Mouse (Mus musculus) limb, embryonic 12.5 days (tissue): Measurements from ENCODE around the gene Camta1. TPM values are rescaled to one million over a fixed set of nuclear protein-coding genes. Genes with fewer than 3 reads are reported as not detected.
A peak's percentile ranks its signal among the peaks of the same experiment; 100 is the strongest.

Experiments
- ATAC-seq: fragments of 200-750 bp; cut with Nextera tagmentation; 2 replicates; pipeline ENCODE4 v1.8.0; 2017; ENCODE audit warnings: low read depth, moderate TSS enrichment; ENCODE audit not compliant: insufficient number of reproducible peaks, insufficient read depth, low FRiP score, low TSS enrichment
- H3K27ac ChIP-seq: fragments of 300-500 bp; sonication (generic); 2 replicates; pipeline ENCODE4 v1.5.1; 2016; ENCODE audit warnings: mild to moderate bottlenecking, moderate library complexity
- H3K27me3 ChIP-seq: fragments of 300-500 bp; sonication (generic); 2 replicates; pipeline ENCODE4 v1.6.1; 2016; ENCODE audit warnings: mild to moderate bottlenecking, moderate library complexity
- H3K36me3 ChIP-seq: fragments of 300-500 bp; sonication (generic); 2 replicates; pipeline ENCODE4 v1.6.1; 2016; ENCODE audit warnings: mild to moderate bottlenecking, moderate library complexity
- H3K4me1 ChIP-seq: fragments of 300-500 bp; sonication (generic); replicated peaks from 2 replicates; pipeline ENCODE4 v1.6.1; 2016
- H3K4me2 ChIP-seq: fragments of 300-500 bp; sonication (generic); 2 replicates; pipeline ENCODE4 v1.6.1; 2016; ENCODE audit warnings: mild to moderate bottlenecking, moderate library complexity
- H3K4me3 ChIP-seq: fragments of 300-500 bp; sonication (generic); replicated peaks from 2 replicates; pipeline ENCODE4 v1.5.1; 2016; ENCODE audit warnings: mild to moderate bottlenecking
- H3K9ac ChIP-seq: fragments of 300-500 bp; sonication (generic); replicated peaks from 2 replicates; pipeline ENCODE4 v1.6.1; 2016; ENCODE audit warnings: mild to moderate bottlenecking, moderate library complexity
- H3K9me3 ChIP-seq: fragments of 300-500 bp; sonication (generic); 2 replicates; pipeline ENCODE4 v1.6.1; 2016; ENCODE audit warnings: mild to moderate bottlenecking, moderate library complexity
- WGBS: fragments of 180-500 bp; shearing (Covaris S2); methylation state at CpG from one replicate; pipeline ENCODE4 v1.1.7; 2016; 5-methylcytosine and 5-hydroxymethylcytosine counted together
- polyA plus RNA-seq: library from polyadenylated mRNA; unstranded; fragments of >200 nt; fragmentation: Nextera tagmentation; extraction: Ambion mirVana; gene quantifications from 2 replicates; pipeline ENCODE4 v1.2.1, GENCODE M21; 2016

Gene Camta1
- polyA plus RNA-seq, 1 experiment from 2014 or later: 106 TPM

DNA sequence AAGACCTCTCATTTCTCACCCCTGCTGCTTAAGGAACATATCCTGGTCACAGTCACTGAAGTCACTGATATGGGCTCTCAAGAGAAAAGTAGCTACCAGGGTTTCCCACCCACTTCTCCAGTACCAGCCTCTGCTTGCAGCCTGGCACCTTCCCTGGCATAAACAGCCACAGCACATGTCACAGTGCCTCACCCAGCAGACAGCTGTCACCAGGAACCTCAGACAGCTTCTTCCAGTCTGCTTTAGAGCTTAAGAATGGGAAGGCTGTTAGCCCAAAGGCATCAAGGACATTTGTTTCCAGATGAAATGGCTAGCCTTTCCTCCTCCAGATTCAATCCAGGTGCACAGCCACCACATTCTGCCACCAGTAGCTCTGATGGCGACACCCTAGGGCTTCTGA is 697.4 kb downstream of the Camta1 start:
- peaks cover 48% of the 10 kb centered on the region for H3K27me3 ChIP-seq
- no peak overlapping the region for H3K4me3 ChIP-seq
- ATAC-seq: no peak
- no peak overlapping the region for H3K27ac ChIP-seq
- H3K4me1 ChIP-seq: no peaks in the 10 kb centered on the region
- WGBS: 58% methylated on average over 1 of the region's 1 CpGs
- no peak overlapping the region for H3K4me2 ChIP-seq
- H3K36me3 ChIP-seq: no peaks in the 10 kb centered on the region
- H3K9ac ChIP-seq: no peak overlapping the region
- no peaks in the 10 kb centered on the region for H3K9me3 ChIP-seq

DNA sequence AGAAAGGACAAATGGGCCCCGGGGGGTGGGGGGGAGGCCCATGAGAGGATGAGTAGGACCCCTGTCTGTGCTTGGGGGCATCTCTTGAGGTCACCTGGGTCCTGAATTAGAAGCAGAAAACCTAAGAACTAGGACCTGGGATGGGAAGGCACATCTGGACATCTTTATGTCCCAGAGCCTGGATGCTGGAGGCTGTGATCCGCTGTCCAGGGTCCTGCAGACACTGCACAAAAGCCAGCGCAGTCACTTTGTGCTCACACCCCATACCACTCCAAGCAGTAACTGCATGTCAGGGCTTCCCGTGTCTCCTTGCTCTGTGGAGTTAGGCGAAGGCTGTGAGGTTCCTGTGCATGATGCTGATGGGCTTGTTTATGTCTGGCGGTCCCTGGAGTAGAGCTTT is 699.8 kb downstream of the Camta1 start:
- Histone ChIP-seq H3K9ac (no peak overlapping the region), H3K36me3 (no peaks in the 10 kb centered on the region), H3K4me3 (no peak overlapping the region), H3K9me3 (no peaks in the 10 kb centered on the region), H3K27me3 (peaks cover 36% of the 10 kb centered on the region), H3K4me1 (no peaks in the 10 kb centered on the region), H3K27ac (no peak overlapping the region), H3K4me2 (no peak overlapping the region)
- ATAC-seq: 0 out of 2 replicates have a peak, but pooled peaks have one; percentile 35
- WGBS: 37% methylated on average over 6 of the region's 6 CpGs

DNA sequence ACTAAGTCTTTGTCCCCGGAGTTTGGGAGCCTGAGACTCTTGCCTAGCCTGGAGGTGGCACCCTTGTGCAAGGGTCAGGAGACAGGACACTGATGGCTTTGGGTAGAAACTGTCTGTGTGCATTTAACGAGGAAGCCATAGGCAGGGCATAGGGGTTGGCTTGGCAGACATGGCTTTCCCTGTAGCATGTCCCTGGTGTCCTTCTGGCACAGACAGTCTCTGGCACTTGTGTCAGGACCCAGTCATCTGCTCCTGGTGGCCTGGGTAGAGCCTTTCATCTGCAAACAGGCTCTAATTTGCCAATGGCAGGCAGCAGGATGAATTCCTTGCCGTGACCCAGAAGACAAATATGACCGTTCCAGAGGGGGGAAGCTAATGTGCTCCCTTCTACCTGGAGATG is 700.7 kb downstream of the Camta1 start:
- 67% methylated on average over 4 of the region's 4 CpGs for WGBS
- H3K4me1 ChIP-seq: no peaks in the 10 kb centered on the region

DNA sequence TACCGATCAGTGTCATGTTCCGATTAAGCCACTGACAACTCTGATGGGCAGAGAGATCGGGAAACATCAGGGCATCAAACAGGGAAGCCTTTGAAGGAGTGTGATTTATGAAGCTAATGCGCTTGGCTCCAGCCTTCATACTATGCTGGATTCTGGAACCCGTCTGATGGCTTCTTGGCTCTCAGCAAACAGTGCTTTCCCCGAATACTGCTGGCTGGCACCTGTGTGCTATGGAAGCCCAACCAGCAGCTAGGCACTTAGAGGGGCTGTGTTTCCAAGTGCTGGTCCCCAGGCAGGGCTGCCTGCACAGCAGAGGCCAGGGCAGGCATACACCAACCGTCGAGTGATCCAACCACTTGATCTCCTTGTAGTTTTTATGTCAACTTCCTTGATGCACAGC is 701.2 kb downstream of the Camta1 start:
- Histone ChIP-seq H3K4me2 (no peak overlapping the region), H3K9me3 (no peaks in the 10 kb centered on the region), H3K4me1 (no peaks in the 10 kb centered on the region), H3K4me3 (no peak overlapping the region), H3K36me3 (no peaks in the 10 kb centered on the region), H3K27me3 (peaks cover 37% of the 10 kb centered on the region), H3K27ac (no peak overlapping the region), H3K9ac (no peak overlapping the region)
- no peak for ATAC-seq
- 69% methylated on average over 8 of the region's 8 CpGs for WGBS

More for the DNA sequence above, 700.7 kb downstream of the Camta1 start:
- no peak overlapping the region for H3K4me2 ChIP-seq
- no peaks in the 10 kb centered on the region for H3K36me3 ChIP-seq
- peaks cover 37% of the 10 kb centered on the region for H3K27me3 ChIP-seq
- H3K4me3 ChIP-seq: no peak overlapping the region
- no peak overlapping the region for H3K27ac ChIP-seq
- H3K9me3 ChIP-seq: no peaks in the 10 kb centered on the region
- no peak for ATAC-seq
- H3K9ac ChIP-seq: no peak overlapping the region

DNA sequence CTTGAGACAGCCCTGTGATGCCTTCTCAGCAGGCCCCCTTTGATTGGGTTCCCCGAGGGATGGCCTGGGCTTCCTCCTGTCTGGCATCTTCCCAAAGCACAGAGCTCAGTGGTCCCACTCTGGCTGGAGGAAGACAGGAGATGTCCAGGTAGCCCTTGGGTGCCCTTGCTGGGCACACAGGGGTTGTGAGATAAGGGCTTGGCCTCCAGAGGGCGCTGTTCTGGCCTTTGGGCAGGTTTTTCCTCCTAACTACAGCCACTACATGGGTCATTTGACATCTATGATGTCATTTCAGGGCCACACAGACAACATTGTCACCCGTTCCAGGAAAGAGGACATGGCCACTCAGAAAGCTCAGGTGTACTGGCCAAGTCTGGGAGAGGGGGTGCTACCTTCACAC is 703.4 kb downstream of the Camta1 start:
- no peak overlapping the region for H3K9ac ChIP-seq
- H3K9me3 ChIP-seq: no peaks in the 10 kb centered on the region
- ATAC-seq: no peak
- H3K36me3 ChIP-seq: no peaks in the 10 kb centered on the region
- peaks cover 25% of the 10 kb centered on the region for H3K27me3 ChIP-seq
- no peak overlapping the region for H3K4me2 ChIP-seq
- no peaks in the 10 kb centered on the region for H3K4me1 ChIP-seq
- H3K4me3 ChIP-seq: no peak overlapping the region
- no peak overlapping the region for H3K27ac ChIP-seq
- 57% methylated on average over 3 of the region's 3 CpGs for WGBS

DNA sequence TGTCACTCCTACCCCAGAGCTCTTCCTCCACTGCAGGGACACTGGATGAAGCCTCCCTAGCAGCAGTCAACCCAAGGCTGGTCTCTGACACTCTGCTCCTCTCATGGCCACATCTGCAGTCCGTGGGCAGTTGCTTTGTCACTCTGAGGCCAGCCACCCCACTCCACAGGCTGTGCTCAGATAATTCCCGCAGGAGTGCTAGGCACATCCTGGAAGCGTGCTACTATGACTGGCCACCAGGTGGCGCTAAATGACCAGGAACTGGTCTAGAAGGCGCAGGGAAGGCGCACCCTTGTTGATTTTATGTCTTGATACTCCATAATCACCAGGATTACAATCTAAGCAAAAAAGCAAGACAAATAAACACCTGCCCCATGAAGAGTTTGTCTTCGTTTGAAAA is 704.8 kb downstream of the Camta1 start:
- no peak overlapping the region for H3K9ac ChIP-seq
- H3K4me1 ChIP-seq: peaks cover 5% of the 10 kb centered on the region
- WGBS: 2% methylated on average over 7 of the region's 7 CpGs
- H3K27ac ChIP-seq: no peak overlapping the region
- H3K9me3 ChIP-seq: no peaks in the 10 kb centered on the region
- no peak overlapping the region for H3K4me3 ChIP-seq
- no peak for ATAC-seq
- H3K4me2 ChIP-seq: no peak overlapping the region
- no peaks in the 10 kb centered on the region for H3K36me3 ChIP-seq
- H3K27me3 ChIP-seq: peaks cover 28% of the 10 kb centered on the region

DNA sequence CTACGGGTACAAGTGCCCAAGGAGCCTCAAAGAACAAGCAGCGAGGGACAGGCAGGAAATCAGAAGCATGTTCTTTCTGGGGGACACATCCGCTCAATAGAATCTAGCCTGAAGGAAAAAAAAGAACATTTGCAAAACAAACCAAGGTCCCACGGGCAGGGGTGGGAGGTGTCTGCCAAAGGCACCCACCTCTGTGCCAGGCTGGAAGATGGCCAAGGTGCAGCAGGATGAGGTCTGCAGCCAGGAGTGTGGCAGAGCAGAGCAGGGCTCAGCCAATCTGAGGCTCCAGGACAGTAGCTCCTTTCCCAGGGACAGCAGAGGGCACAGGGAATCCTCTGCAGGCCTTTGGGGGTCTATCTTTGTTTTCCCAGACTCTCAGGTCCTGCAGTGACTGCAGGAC is 706.1 kb downstream of the Camta1 start:
- H3K27me3 ChIP-seq: peaks cover 22% of the 10 kb centered on the region
- no peak overlapping the region for H3K4me3 ChIP-seq
- no peaks in the 10 kb centered on the region for H3K36me3 ChIP-seq
- no peak for ATAC-seq
- peaks cover 9% of the 10 kb centered on the region for H3K4me1 ChIP-seq
- no peak overlapping the region for H3K9ac ChIP-seq
- no peaks in the 10 kb centered on the region for H3K9me3 ChIP-seq
- H3K4me2 ChIP-seq: no peak overlapping the region
- 71% methylated on average over 4 of the region's 4 CpGs for WGBS
- no peak overlapping the region for H3K27ac ChIP-seq

DNA sequence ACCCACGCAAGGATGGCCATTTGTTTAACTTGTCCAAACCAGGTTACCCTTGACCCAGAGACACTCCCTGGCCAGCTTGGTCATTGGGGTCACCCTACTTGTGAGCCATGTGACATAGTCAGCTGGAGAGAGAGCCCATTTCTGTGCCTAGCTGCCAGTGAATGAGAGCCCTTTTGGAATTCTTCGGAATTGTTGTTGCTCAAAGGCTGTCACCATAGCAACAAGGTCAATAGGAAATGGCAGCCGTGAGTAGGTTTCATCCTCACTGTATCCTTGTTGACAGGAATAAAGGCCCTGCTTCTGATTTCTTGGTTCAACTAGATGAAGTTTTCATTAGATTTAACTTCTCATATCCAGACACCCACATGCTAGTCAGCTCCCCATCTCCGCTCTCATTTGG is 707.4 kb downstream of the Camta1 start:
- WGBS: 66% methylated on average over 4 of the region's 4 CpGs
- no peak for ATAC-seq
- Histone ChIP-seq H3K4me1 (peaks cover 9% of the 10 kb centered on the region), H3K4me3 (no peak overlapping the region), H3K27me3 (peaks cover 28% of the 10 kb centered on the region), H3K9me3 (no peaks in the 10 kb centered on the region), H3K27ac (no peak overlapping the region), H3K4me2 (no peak overlapping the region), H3K9ac (no peak overlapping the region), H3K36me3 (no peaks in the 10 kb centered on the region)

DNA sequence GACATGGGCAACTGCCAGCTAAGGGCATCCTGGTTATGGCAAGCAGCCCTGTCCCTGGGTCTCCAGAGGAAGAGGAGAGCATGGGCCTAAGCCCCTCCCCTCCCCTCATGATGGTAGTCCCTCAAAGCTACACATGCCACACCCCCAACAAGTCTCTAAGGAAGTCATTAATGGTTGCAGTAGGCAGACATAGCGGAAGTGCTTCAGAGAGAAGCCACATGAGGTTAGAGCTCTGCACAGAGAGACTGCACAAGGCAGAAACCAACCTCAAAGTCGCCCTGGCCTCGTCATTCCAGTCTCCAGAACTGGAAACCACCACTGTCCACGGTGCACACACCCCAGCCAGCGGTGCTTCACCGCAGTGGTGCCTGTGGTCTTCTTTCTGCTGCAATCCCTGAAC is 709.7 kb downstream of the Camta1 start:
- H3K9ac ChIP-seq: no peak overlapping the region
- H3K27me3 ChIP-seq: peaks cover 45% of the 10 kb centered on the region
- 60% methylated on average over 6 of the region's 6 CpGs for WGBS
- no peak overlapping the region for H3K4me2 ChIP-seq
- H3K9me3 ChIP-seq: no peaks in the 10 kb centered on the region
- no peak overlapping the region for H3K27ac ChIP-seq
- H3K36me3 ChIP-seq: no peaks in the 10 kb centered on the region
- ATAC-seq: no peak
- H3K4me3 ChIP-seq: no peak overlapping the region
- H3K4me1 ChIP-seq: peaks cover 9% of the 10 kb centered on the region

DNA sequence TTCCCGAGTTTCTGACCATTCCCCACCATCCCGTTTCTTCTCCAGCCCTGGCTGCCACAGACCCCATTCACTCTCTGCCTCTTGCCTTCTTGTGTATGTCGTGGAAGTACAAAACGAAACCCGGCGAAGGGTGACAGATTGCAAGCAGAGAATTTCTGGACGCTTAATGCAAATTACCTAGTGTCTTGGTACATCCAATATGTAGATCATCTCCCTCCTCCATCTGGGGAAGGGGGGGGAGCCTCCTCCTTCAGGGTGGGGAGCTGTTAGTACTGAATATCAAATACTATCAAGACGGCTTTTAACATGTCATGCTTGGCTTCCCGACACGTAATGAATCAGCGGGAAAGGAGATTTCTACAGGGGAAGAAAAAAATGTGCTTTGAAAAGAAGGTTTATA is 710.8 kb downstream of the Camta1 start:
- no peak overlapping the region for H3K4me2 ChIP-seq
- H3K36me3 ChIP-seq: no peaks in the 10 kb centered on the region
- H3K9ac ChIP-seq: no peak overlapping the region
- H3K9me3 ChIP-seq: no peaks in the 10 kb centered on the region
- no peak for ATAC-seq
- H3K4me3 ChIP-seq: no peak overlapping the region
- H3K4me1 ChIP-seq: peaks cover 9% of the 10 kb centered on the region
- 86% methylated on average over 11 of the region's 11 CpGs for WGBS
- no peak overlapping the region for H3K27ac ChIP-seq
- H3K27me3 ChIP-seq: peaks cover 39% of the 10 kb centered on the region

DNA sequence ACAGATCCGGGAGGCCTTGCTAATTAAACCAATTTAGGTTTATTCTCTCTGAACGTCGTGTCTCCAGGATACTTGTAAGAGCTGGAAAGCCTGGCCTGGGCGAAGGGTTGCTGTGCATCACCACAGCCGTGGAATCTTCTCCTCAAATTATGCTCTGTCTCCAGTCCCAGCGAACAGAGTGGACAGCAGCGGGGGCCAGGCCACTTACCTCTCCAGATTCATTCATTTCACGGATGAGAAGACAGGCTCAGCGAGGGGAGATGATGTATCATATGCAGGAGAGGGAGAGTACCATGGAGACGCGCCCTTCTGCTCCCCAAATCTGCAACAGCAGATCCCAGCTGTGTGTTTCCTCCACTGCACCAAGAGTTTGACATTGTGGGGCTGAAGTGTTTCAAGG is 711.6 kb downstream of the Camta1 start:
- peaks cover 35% of the 10 kb centered on the region for H3K27me3 ChIP-seq
- H3K27ac ChIP-seq: no peak overlapping the region
- H3K4me1 ChIP-seq: peaks cover 9% of the 10 kb centered on the region
- no peak for ATAC-seq
- no peak overlapping the region for H3K4me2 ChIP-seq
- H3K4me3 ChIP-seq: no peak overlapping the region
- WGBS: 77% methylated on average over 11 of the region's 11 CpGs
- H3K9me3 ChIP-seq: no peaks in the 10 kb centered on the region
- H3K9ac ChIP-seq: no peak overlapping the region
- H3K36me3 ChIP-seq: no peaks in the 10 kb centered on the region

DNA sequence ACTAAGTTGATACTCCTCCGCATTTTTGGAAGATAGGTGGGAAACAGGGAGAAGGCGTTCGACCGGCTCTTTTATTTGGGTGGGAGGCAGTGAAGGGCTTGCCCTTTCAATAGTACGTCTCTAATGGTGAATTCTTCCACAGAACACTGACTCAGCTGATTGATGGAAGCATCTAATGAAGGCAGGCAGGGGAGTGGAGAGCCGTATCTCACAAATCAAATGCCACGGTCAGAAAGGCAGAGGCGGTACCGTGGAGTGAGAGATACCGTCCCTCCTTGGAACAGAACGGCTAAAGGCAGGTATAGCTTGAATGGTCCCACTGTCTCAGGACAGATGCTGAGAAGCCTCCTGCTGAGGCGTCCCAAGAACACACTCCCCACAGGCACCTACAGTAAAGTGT is 714.1 kb downstream of the Camta1 start:
- no peak overlapping the region for H3K27ac ChIP-seq
- peaks cover 27% of the 10 kb centered on the region for H3K27me3 ChIP-seq
- no peak overlapping the region for H3K9ac ChIP-seq
- H3K9me3 ChIP-seq: peaks cover 15% of the 10 kb centered on the region; the same call in 1 of the 2 replicates
- no peak overlapping the region for H3K4me3 ChIP-seq
- no peak for ATAC-seq
- 42% methylated on average over 12 of the region's 12 CpGs for WGBS
- H3K4me1 ChIP-seq: peaks cover 9% of the 10 kb centered on the region
- no peak overlapping the region for H3K4me2 ChIP-seq
- no peaks in the 10 kb centered on the region for H3K36me3 ChIP-seq
